Mouse (Mus musculus) left cerebral cortex, adult 8-10 months (tissue): Measurements from ENCODE around the gene Ttc33. TPM values are rescaled to one million over a fixed set of nuclear protein-coding genes. Genes with fewer than 3 reads are reported as not detected.
A peak's percentile ranks its signal among the peaks of the same experiment; 100 is the strongest.

ENCODE experiments used
- DNase-seq, 2 experiments: peaks; one replicate each; pipeline ENCODE4 v3.0.0; 2022; ENCODE audit warnings: low spot score in 2 of 2
- total RNA-seq, 4 experiments: library from RNA; stranded (reverse); gene quantifications; 2 replicates each; pipeline ENCODE4 v1.2.4; 2022

Ttc33 gene
- total RNA-seq: 100 to 1,000 TPM in 1 of 4 experiments, 10 to 100 TPM in 3; 81.2 to 100 (median 86.1) TPM

DNA sequence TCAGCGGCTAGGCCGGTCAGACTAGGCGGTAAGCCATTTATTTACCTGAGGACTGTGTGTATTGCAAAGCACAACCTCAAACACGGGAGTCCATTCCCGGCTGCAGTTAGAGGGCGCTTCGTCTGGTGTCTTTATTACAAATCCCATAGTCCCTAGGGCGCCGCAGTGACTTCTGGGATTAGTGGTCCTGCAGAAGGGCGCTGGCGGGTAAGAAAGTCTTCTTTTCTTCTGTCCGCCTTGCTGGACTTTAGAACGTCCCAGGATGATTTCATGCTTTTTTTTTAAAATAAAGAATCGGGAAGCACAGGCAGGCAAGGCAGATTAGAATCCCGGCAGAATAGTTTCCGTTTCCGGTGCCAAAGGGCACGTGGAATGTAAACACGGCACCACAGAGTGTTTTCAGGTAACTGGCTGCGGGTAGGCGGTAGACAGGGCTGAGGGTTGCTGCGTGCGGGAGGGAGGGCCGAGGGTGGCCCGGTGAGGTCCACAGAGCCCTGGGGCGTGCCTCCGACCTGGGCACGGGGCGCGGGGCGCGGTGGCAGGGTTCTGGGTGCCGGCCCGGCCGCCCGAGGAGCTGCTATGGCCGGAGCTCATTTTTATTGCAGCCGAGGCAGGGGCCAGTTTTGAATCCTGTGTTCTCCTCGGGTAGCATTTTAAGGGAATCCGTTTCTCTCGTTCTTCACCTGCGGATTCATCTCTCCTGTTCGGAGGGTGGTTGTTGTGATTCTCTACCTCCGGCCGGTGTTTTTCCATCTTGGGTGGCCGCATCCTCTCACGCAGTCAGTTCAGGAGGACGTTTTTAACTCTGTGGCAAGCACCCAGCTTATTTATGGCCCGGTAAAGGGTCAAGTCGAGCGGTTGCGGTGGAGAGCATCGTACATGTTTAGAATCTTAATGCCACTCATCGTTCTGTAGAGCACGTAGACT lies at the start of gene Ttc33:
Gene Ttc33, plus strand, starts transcription at position 160 of the 927 bp plus-strand sequence.
- DNase-seq: peak; percentile 66 to 77

DNA sequence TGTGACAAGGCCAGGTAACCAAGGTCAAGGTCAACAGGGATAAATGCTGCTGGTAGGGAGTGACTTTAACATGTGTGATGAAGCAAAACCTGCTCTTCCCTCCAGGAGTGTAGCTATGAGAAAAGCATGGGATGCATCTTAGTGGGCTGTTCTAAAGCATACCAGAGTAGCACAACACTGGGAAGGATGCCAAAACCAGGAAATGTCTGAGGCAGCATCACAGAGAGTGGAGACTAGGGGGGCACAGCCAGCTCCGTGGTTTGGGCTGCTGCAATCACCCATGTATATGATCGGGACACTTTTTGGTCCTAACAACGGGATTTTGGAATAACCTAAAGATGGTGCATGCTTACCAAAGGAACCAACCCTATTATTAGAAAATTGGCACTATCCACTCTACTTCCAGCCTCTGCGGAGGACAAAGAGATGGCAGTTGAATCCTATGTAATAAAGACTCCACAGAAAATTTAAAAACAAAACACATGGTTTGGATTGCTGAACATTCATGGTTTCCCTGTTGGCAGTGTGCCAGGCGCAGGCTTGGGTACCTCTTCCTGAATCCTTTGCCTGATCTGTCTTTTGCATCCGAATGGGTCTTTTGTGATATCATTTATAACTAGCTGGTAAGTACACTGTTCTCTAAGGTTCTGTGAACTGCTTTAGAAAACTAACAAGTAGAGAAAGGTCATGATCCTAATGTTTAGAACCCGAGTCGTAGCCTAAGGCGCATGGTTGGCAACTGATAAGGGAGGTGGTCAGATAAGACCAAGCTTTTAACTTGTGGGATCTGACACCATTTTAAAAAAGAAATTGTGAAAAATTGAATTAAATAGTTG lies 47.1 kb upstream of the Ttc33 start:
- no peak for DNase-seq

DNA sequence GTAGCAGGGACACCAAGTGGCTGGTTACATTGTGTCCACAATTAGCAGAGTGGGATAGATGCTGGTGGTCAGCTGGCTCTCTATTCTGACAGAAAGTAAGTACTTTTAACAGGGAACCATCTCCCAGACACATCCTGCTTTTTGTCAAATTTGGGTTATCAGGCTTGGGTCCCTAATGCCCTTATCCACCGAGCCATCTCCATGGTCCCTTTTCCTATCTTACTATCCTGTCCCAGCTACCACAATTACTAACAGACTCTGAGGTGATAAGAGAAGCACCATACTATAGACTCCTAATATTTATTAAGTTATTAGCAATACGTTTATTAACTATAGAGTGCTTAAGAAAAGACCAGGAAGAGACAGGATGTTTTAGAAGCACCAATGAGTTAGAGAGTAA lies 46.0 kb upstream of the Ttc33 start:
- DNase-seq: no peak

DNA sequence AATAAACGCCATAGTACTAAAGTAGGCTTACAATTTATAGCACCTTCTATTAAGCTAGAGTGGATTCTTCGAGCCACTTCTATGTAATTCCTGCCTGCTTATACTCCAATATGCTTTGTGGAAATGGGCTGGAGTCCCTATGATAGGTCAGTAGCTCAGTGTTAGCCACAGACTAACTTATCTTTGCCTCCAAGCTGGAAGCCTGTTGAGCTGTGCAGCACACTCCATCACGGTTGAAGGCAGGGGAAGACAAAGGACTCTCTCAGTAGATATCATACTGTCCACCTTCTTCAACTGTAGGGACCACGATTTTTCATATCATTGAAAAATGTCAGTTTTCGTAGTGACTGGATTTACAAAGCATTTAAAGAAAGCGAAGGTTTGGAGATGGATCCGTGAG lies 45.5 kb upstream of the Ttc33 start:
- no peak for DNase-seq

DNA sequence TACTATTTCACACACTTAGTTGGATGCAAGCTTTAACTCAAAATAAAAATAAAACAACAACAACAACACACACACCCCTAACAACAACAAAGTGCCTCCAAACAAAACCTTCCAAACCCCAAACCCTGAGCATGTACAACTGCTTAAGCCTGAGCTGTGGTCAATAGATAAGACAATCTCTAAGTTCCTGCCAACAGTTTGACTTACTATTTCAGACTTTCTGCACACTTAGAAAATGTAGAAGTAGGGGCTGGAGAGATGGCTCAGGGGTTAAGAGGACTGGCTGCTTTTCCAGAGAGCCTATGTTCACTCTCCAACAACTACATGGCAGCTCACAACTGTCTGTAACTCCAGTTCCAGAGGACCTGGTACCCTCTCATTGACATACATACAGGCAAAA lies 45.0 kb upstream of the Ttc33 start:
- no peak for DNase-seq

DNA sequence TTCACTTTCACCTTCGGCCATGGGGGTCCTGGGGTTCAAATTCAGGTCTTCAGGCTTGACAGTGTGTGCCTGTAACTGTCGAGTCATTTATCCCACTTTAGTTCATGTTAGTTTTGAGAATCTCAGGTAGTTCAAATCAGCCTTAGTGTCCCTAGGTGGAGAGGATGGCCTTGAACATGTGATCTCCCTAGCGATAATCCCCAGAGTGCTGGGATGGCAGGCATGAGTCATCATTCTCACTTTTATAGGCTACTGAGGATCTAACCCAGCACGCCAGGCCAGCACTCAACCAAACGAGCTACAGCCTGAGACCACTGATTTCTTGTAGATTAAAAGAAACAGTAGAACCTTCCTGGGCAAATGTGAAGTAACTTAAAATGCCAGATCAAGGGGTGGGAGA lies 43.3 kb upstream of the Ttc33 start:
- no peak for DNase-seq

DNA sequence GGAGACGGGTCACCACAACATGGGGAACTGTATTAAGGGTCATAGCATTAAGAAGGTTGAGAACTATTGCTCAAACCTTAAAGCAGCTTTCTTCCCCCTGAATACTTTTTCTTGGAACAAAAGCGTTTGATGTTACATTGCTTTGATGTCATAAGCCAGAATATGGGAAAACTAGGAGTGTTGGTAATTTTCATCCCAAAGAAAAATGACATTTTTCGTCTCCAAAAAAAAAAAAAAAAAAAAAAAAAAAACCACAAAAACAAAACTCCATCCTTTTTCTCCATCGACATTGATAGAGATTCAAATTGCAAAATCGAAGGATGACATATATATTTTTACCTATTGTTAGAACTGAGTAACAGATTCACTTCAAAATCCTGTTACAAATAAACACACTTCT lies 42.6 kb upstream of the Ttc33 start:
- no peak for DNase-seq

DNA sequence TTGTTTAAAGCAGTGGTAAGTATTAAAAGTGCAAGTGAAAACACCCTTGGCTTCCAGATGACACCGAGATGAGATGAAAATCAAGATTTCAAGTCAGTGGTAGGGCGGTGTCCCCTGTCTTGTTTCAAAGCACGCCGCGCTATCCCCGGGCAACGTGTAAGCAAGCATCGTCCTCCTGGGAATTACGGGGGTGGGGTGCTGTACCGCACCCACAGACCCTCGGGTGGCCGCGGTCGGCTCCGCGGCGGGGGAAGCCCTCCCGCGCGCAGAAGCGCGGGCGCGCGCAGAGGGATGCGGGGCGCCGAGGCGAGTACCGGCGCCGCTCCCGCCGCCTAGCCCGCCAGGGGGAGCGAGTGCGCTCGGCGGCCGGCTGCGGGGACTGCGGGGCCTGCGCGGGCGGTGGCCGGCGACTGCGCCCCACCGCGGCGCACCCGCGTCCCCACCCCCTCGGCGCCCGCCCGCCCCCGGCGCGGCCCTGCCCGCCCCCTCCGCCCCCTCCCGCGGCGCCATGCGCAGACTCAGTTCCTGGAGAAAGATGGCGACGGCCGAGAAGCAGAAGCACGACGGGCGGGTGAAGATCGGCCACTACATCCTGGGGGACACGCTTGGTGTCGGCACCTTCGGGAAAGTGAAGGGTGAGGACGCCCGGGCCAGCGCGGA lies 41.8 kb upstream of the Ttc33 start, which contains the start of gene Prkaa1:
Gene Prkaa1, plus strand, starts transcription at position 501 of the 660 bp plus-strand sequence.
- peak; percentile 43 for DNase-seq

DNA sequence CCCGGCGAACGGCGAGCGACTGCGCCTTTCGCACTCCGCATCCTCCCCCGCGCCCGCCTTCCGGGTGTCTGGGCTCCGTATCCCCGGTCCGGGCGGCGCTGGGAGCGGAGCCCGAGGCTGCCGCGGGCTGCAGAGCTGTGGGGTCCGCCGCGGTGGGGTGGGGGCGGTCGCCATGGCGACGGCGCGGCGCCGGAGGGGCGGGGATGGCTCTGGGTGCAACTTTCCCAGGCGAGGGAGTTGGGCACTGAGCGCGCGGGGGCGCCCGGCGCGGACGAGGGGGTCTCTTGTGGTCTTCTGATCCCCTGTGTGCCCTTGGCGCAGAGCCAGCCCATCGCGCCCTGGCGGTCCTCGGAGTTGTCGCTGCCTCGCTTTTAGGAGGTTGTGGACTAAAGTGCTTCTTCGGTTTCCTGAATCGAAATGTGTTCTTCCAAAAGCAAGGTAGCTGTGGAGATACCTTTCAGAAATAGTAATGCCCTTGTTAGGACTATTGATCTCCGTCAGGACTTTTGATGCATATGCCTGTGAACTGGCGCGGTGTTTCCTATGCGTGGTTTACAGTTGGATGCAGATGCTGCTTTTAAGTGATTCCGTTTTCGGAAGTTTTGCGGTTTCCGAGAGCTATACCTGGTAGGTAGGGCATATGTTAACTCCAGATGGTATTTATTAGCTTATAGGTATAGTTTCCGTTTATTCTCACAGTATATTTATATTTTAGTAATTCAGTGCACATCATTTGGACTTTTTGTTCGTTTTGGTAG lies 41.1 kb upstream of the Ttc33 start:
- peak; percentile 40 to 56 for DNase-seq

DNA sequence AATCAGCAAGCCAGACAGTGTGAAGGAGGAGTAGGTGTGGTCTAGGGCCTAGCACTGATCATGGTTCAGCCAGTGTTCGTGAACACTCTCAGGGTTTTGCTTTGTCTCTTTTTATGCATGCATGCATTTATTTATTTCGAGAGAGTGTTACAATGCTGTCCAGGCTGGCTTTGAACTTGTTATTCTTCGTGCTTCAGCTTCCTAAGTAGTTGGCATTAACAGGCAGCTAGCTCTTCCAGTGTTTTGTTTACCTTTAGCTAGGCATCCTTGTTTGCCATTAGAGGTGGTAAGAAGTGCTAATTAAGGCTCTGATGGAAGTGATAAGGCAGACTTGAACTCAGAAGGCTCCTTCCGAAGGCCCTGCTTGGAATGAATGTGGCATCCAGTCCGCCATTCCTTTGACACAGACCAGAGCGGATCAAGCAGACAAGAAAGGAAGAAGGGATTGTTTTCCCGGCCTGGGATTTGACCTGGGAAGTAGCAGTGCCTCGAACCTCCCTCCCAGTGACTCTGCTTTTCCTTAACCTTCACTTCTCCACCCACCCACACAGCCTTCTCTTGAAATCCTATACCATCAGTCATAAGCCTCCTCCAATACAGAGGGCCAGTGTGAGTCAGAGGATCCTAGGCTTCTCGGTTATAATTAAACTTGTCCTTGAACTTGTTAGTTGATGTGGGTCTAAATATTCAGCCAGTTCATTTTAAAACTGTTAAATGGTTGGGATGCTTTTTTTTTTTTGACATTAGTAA lies 40.0 kb upstream of the Ttc33 start:
- DNase-seq: no peak

DNA sequence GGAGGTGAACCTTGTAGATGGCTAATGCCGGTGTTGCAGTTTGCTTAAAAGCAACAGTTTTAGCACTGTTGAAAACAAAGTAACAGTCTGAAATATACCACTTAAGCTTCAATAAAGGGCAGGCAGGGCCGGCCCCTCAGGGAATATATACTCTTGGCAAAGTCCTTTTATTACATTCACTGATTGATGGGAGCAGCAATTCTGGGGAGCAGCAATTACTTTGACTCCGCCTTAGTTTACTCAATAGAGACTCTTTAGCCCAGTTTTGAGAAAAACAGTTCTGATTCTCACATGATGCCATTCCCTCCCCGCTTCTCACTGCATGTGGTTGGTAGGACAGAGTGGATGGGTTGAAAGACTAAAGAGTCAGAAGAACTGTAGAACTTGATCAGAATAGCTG lies 36.1 kb upstream of the Ttc33 start:
- DNase-seq: no peak

DNA sequence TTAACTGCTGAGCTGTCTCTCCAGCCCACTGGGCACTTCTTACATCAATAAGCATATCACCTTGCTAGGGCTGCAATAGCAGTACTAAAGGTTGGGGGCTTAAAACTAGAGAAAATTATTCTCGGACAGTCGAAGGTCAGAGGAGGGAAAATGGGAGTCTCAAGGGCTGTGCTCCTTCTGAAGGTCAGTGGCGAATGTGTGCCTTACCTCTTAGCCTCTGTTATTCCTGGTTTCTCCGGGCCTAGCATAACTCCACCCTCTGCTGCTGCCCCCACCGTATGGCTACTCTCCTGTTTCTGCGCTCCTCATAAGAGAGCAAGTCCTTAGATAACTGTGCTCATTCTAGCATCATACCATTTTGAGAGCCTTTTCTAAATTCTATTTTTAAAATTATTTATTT lies 33.2 kb upstream of the Ttc33 start:
- DNase-seq: no peak

DNA sequence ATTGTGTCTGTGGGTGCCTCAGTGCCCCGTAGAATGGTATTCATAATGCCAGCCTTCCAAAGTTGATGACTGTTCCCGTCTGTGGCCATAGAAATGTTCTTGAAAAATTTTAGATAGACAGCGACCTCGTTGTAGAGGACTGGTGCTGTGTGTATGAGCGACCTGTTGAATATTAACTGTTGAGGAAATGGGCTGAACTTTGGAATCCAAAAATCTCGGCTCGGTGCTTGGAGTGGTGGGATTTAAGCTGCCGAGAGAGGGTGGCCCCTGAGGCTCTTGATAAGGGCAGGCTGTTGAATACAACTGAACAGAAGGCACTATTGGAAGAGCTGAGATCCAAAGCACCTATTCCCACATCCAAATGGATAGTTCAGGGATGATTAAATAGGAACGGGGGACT lies 30.7 kb upstream of the Ttc33 start:
- DNase-seq: no peak

DNA sequence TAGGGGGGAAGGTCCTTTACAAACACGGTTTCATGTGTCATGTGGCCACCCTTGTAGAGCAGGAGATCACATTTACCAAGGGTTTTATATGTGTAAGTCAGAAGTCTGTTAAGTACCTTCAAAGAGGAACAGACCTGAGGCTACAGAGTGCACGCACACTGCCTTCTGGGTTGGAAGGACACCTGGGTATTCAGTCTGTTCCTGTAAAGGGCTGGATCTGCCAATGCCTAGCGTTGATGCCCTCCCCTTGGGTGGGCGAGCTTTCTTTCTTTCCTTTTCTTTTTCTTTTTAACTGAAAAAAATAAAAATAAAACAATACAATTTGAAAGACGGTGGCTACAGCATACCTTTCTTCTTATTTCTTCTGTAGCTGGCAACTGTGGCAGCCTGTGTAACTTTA lies 30.2 kb upstream of the Ttc33 start:
- DNase-seq: no peak

DNA sequence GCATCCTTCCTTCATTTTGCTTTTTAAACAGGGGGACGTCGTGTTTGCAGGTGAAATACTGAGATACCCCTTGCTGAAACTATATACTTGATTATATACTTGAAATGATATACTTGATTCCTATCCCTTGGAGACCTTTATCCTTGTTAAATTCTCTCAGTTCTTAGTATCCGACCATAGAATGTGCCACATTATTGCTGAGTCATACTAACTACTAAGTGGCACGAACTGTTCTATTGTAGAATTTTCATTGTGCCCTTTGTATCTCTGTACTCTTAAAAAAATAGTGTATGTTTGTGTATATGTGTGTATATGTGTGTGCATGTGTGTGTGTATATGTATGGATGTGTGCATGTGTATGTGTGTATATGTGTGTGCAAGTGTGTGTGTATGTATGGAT lies 29.0 kb upstream of the Ttc33 start:
- DNase-seq: no peak

DNA sequence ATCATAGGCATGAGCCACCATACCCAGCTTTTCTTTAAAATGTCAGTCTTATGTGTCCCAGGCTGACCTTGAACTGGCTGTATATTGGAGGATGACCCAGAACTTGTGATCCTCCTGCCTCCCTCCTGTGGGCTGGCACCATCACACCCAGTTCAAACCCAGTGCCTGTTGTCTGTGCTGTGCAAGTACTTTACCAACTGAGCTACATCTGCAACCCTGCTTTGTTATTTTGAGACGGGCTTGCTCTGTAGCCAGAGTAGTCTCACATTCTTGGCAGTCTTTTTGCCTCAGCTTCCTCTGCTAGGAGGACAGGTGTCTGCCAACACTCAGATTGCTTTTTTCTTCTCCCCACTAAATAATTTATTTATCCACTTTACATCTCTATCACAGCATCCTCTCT lies 27.9 kb upstream of the Ttc33 start:
- no peak for DNase-seq

DNA sequence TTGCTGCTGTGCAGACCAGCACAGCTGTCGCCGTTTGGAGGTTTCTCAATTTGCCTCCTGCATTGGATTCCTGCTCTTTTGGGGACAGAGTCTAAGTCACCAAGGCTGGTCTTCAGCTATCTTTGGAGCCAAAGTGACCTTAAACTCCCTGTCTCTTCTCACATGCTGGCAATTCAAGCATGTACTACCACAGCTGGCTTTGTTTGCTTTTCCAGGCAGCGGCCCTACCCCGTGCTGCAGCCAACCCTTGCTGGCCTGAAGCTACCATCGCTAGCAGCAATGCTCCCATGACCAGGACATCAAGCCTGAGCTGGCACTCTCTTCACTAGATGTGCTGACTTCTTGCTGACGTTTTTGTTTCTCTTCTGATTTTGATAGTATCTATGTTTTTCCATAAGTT lies 26.5 kb upstream of the Ttc33 start:
- no peak for DNase-seq

DNA sequence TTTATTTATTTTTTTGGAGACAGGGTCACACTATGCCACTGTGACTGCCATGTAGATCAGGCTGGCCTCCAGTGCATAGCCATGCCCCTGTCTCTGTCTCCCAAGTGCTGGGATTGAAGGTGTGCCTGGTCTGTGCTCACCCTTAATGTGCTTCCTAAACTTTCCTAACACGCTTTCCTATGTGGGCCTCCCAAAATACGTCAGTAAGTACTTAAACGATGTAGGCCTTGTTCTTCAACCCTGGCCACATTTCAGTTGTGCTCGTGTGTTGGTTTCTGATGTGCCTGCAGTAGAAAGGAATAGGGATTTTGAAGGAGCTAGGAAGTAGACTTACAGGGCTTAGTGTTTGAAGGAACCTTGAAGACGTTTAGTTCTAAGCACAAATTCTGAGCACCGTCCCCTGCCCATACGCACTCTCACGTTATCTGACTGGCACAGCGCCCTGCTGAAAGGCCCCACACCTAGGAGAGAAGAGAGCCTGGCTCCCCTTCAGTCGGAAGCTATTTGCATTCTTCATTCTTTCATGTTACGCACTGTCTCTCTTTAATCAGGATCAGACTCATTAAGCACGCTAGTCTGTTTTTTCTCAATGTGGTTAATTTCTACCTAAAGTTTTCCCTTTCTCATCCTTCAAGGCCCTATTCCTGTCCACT lies 20.1 kb upstream of the Ttc33 start:
- DNase-seq: no peak

DNA sequence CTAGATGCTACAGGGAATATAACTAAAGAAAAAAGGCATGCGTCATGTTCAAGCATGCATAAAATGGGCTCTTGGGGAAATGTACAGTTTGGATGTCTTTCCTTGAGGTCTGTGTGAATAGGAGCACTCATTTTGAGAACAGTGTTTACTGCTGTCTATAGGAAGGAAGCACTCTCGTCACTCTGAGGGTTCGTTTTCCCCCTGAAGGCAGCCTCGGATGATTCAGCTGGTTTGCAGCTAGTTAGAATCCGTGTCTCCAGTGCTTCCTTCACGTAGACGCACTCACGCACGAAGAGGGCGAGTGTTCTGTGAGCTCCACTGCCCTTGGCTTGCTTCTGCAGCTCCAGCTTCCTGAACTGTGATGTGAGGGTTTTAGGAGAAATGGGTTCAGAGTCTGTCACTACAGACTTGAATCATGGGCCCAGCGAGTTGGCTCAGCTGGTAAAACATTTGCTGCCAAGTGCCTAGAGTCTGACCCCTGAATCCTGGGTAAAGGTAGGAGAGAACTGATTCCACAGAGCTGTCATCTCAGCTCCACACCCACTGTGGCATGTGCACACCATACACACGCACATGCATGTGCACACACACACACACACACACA lies 12.0 kb upstream of the Ttc33 start:
- no peak for DNase-seq
